Mouse (Mus musculus): ENCODE results near the gene Gm20388. TPM values are rescaled to one million over a fixed set of nuclear protein-coding genes. Genes with fewer than 3 reads are reported as not detected.

Gene Gm20388
- polyA plus RNA-seq, 1 experiment from 2014 or later = not detected

DNA sequence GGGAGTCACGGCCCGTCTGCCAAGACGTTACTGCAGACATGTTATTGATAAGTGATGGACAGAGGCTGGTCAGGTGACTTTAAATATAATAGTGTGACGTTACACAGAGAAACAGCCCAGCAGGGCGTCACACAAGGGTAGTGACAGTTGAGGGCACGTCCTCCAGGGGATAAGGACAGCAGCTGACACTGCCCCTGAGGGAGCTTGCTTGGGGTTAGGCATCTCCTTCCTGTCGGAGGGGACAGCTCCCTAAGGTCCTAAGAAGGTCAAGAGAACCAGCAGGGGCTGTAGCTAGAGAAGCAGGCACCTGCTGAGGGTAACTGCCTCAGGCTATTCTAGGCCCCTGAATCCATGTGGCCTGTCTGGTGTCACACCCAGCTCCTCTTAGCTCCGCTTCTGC is 660.9 kb downstream of the Gm20388 start:
- 0 out of 2 replicates have a peak overlapping the region, but pooled peaks have one; percentile 20 for H3K27ac ChIP-seq (replicated peaks)
- no peak overlapping the region for H3K9ac ChIP-seq (replicated peaks)
- peaks cover 88% of the 10 kb centered on the region for H3K36me3 ChIP-seq
- H3K9me3 ChIP-seq = no peaks in the 10 kb centered on the region
- peaks cover 13% of the 10 kb centered on the region for H3K4me1 ChIP-seq
- ATAC-seq (replicated peaks) = no peak
- H3K4me3 ChIP-seq = no peak overlapping the region
- 84% methylated on average over 8 of the region's 8 CpGs for WGBS
- H3K27me3 ChIP-seq = no peaks in the 10 kb centered on the region
- no peak overlapping the region for H3K4me2 ChIP-seq (replicated peaks)

DNA sequence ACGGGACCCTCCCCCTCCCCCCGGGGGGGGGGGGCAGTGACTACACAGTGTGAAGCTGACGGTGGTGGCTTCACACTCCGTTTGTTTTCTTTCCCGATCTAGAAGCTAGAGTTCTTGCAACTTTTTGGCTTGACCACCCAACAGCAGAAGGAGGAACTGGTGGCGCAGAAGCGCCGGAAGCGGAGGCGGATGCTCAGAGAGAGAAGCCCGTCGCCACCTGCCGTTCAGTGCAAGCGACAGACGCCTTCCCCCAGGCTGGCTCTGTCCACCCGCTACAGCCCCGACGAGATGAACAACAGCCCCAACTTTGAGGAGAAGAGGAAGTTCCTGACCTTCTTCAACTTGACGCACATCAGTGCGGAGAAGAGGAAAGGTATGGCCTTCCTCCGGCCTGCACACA is 661.9 kb downstream of the Gm20388 start:
- H3K27me3 ChIP-seq = no peaks in the 10 kb centered on the region
- H3K9ac ChIP-seq (replicated peaks) = no peak overlapping the region
- 70% methylated on average over 21 of the region's 21 CpGs for WGBS
- peaks cover 8% of the 10 kb centered on the region for H3K4me1 ChIP-seq
- H3K36me3 ChIP-seq = peaks cover 90% of the 10 kb centered on the region
- H3K27ac ChIP-seq (replicated peaks) = no peak overlapping the region
- H3K4me3 ChIP-seq = no peak overlapping the region
- no peaks in the 10 kb centered on the region for H3K9me3 ChIP-seq
- ATAC-seq (replicated peaks) = no peak
- H3K4me2 ChIP-seq (replicated peaks) = no peak overlapping the region

DNA sequence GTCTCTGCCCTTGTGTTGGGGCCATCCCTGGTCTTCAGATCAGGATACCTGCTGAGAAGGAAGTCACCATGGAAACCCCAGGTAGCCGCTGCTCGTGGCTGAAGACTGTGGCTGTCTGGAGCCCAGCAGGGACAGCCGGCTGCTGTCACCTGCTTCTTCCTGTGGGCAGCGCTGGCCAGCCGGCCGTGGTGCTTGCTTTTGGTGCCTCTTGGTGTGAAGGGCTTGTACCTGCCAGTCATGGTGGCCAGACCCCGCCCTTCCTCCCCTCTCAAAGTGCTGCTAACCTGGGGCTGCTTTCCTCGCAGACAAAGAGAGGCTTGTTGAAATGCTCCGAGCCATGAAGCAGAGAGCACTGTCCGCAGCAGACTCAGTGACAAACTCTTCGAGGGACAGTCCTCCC is 663.2 kb downstream of the Gm20388 start:
- Histone ChIP-seq H3K36me3 (peaks cover 90% of the 10 kb centered on the region), H3K9ac (replicated peaks) (no peak overlapping the region), H3K4me3 (no peak overlapping the region), H3K27me3 (no peaks in the 10 kb centered on the region), H3K4me1 (peaks cover 8% of the 10 kb centered on the region), H3K27ac (replicated peaks) (no peak overlapping the region), H3K4me2 (replicated peaks) (no peak overlapping the region), H3K9me3 (no peaks in the 10 kb centered on the region)
- WGBS = 60% methylated on average over 11 of the region's 11 CpGs
- no peak for ATAC-seq (replicated peaks)

DNA sequence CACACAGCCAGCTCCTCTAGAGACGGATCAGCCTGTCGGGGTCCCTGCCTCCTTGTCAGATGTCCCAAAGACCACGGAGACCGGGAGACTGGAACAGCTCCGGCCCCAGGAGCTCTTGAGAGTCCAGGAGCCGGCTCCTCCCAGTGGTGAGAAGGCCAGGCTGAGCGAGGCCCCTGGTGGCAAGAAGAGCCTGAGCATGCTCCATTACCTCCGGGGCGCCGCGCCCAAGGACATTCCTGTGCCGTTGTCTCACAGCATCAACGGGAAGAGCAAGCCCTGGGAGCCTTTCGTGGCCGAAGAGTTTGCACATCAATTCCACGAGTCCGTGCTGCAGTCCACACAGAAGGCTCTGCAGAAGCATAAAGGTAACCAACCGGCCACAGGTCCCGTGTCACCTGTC is 664.3 kb downstream of the Gm20388 start:
- Histone ChIP-seq H3K36me3 (peaks cover 87% of the 10 kb centered on the region), H3K27ac (replicated peaks) (no peak overlapping the region)
- WGBS = 80% methylated on average over 19 of the region's 19 CpGs

DNA sequence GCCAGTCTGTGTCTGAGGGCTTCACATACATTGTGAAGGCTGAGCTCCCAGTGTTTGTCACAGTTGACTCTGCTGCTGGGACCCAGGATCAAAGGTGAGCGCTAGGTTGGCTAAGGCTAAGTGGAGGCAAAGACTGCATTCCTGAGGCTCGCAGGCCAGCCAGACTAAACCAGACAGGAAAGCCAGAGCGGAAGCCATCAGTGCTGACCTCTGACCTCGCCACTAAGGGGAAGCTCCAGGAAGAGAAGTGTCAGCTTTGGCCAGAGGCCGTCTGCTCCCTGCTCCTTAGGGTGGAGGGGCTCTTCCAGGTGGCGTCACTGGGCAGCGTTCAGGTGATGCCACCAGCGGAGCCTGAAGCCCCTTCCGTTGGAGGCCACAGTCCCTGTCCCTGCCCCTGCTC is 665.2 kb downstream of the Gm20388 start:
- Histone ChIP-seq H3K4me1 (no peaks in the 10 kb centered on the region), H3K36me3 (peaks cover 96% of the 10 kb centered on the region), H3K27me3 (no peaks in the 10 kb centered on the region), H3K4me3 (no peak overlapping the region), H3K9ac (replicated peaks) (no peak overlapping the region), H3K27ac (replicated peaks) (no peak overlapping the region), H3K4me2 (replicated peaks) (no peak overlapping the region), H3K9me3 (no peaks in the 10 kb centered on the region)
- WGBS = 83% methylated on average over 9 of the region's 9 CpGs
- ATAC-seq (replicated peaks) = no peak

More for the DNA sequence above, 664.3 kb downstream of the Gm20388 start:
- H3K4me2 ChIP-seq (replicated peaks) = no peak overlapping the region
- peaks cover 8% of the 10 kb centered on the region for H3K4me1 ChIP-seq
- H3K9ac ChIP-seq (replicated peaks) = no peak overlapping the region
- ATAC-seq (replicated peaks) = no peak
- no peak overlapping the region for H3K4me3 ChIP-seq
- no peaks in the 10 kb centered on the region for H3K27me3 ChIP-seq
- no peaks in the 10 kb centered on the region for H3K9me3 ChIP-seq

DNA sequence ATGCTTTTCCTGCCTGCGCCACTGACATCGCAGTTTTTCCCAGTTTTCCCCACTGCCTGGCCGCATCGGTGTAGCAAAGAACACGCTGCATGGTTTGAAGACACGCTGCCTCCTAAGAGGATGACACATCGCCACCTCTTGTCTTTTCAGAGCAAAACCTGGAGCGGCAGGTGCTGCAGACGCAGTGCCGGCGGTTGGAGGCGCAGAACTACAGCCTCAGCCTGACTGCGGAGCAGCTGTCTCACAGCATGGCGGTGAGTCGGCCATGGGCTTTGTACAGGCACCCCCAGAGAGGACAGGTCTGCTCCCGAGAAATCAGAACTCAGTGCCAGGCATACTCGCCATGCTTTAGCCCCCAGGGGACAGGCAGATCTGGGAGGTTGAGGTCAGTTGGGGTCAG is 667.2 kb downstream of the Gm20388 start:
- Histone ChIP-seq H3K4me2 (replicated peaks) (no peak overlapping the region), H3K27me3 (no peaks in the 10 kb centered on the region), H3K4me3 (no peak overlapping the region), H3K27ac (replicated peaks) (peak overlapping the region; percentile 11; the same call in 1 of the 2 replicates), H3K9me3 (no peaks in the 10 kb centered on the region), H3K36me3 (peaks cover 83% of the 10 kb centered on the region), H3K4me1 (no peaks in the 10 kb centered on the region), H3K9ac (replicated peaks) (no peak overlapping the region)
- 88% methylated on average over 17 of the region's 17 CpGs for WGBS
- ATAC-seq (replicated peaks) = no peak

DNA sequence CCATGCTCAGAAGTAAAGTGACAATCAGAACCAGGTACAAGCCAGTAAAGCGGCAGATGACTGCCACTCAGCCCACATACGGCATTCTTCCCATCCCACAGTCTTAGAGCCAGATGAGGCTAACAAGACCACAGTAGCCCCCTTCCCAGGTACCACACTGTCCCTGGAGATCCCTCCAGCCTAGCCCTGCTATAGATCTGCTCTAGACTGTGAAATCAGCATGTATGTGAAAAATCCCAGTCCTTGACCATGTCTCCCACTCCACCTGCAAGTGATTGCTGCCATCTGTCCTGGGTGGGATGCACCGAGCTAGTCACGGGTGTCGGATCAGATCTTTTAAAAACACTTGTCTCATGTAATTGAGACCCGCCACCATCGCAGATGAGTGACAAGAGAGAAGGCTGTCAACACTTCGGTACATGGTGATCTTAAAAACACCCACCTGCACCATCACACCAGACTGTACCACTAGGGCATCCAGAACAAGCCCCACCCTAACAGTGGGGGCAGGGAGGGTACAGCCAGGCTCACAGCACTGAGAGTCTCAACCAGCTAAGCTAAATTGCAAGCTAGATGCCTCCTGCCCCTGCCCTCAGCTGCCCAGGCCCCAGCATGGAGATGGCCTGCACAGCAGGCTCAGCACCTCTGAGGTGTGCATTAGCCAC is 669.8 kb downstream of the Gm20388 start:
- no peak for ATAC-seq (replicated peaks)
- Histone ChIP-seq H3K9me3 (no peaks in the 10 kb centered on the region), H3K4me3 (no peak overlapping the region), H3K27me3 (no peaks in the 10 kb centered on the region), H3K9ac (replicated peaks) (no peak overlapping the region), H3K4me2 (replicated peaks) (no peak overlapping the region), H3K27ac (replicated peaks) (0 out of 2 replicates have a peak overlapping the region, but pooled peaks have one; percentile 10), H3K36me3 (peaks cover 57% of the 10 kb centered on the region), H3K4me1 (no peaks in the 10 kb centered on the region)
- 83% methylated on average over 8 of the region's 8 CpGs for WGBS

DNA sequence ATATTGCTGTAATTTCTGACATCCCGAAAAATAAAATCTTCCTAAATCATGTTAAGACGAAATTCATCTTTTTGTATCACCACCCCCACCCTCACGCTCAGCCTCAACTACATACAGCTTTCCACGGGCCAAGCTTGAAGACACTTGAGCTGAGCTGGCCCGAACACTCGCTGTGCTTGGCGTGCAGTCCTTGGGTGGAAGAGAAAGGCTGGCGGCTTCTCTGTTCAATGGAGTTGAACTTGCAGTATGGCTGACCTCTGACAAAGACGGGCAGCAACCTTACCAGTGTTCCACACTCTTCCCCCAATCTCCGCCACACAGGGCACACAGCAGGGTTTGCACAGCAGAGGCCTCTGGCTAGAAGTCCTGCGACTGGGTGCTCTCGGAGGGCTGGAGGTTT is 670.7 kb downstream of the Gm20388 start:
- Histone ChIP-seq H3K4me2 (replicated peaks) (no peak overlapping the region), H3K4me1 (no peaks in the 10 kb centered on the region), H3K4me3 (no peak overlapping the region), H3K27ac (replicated peaks) (peak overlapping the region; percentile 19; the same call in 1 of the 2 replicates), H3K27me3 (no peaks in the 10 kb centered on the region), H3K9me3 (no peaks in the 10 kb centered on the region), H3K9ac (replicated peaks) (no peak overlapping the region), H3K36me3 (peaks cover 48% of the 10 kb centered on the region)
- WGBS = 90% methylated on average over 12 of the region's 12 CpGs
- no peak for ATAC-seq (replicated peaks)

DNA sequence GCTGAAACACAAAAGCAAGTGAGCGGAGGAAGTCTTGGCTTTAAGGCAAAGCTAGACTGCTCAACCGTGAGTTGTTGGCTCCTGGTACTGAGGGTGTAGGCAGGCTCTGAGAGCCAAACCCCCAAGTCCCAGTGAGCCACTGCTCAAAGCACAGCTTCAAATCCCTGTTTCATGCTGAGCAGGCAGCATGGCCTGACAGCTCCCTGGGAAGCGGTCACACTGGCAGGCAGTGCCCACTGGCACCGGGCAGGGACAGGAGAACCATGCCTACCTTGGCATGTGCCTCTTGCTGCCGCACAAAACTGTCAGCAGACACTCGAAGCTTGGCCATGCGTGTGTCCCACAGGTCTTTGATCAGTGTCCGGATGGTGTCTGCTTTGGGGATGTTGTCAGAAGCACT is 671.2 kb downstream of the Gm20388 start:
- Histone ChIP-seq H3K4me2 (replicated peaks) (no peak overlapping the region), H3K36me3 (peaks cover 43% of the 10 kb centered on the region), H3K27me3 (no peaks in the 10 kb centered on the region), H3K9ac (replicated peaks) (no peak overlapping the region), H3K4me1 (no peaks in the 10 kb centered on the region), H3K27ac (replicated peaks) (0 out of 2 replicates have a peak overlapping the region, but pooled peaks have one; percentile 19), H3K9me3 (no peaks in the 10 kb centered on the region), H3K4me3 (no peak overlapping the region)
- no peak for ATAC-seq (replicated peaks)
- WGBS = 88% methylated on average over 8 of the region's 8 CpGs

DNA sequence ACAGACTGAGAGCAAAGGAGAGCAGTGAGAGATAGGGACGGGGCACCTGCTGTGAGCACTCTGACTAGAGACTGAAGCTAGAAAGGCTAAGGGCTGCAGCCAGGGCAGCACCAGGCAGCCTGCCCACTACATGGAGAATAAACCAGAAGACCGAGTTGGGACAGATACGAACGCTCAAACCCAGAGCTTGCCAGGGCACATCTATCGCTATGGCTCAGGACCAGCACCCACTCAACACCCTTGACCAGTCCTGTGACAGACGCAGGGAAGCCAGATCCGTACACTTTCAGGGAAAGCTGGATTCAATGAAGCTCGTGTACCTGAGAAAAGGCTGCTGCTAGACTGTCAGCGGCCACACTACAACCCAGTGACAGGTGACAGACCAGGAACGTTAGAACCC is 674.9 kb downstream of the Gm20388 start:
- Histone ChIP-seq H3K9me3 (no peaks in the 10 kb centered on the region), H3K9ac (replicated peaks) (no peak overlapping the region), H3K36me3 (peaks cover 9% of the 10 kb centered on the region), H3K4me2 (replicated peaks) (no peak overlapping the region), H3K4me1 (peaks cover 19% of the 10 kb centered on the region), H3K27me3 (no peaks in the 10 kb centered on the region), H3K27ac (replicated peaks) (no peak overlapping the region), H3K4me3 (no peak overlapping the region)
- 93% methylated on average over 10 of the region's 10 CpGs for WGBS
- no peak for ATAC-seq (replicated peaks)

DNA sequence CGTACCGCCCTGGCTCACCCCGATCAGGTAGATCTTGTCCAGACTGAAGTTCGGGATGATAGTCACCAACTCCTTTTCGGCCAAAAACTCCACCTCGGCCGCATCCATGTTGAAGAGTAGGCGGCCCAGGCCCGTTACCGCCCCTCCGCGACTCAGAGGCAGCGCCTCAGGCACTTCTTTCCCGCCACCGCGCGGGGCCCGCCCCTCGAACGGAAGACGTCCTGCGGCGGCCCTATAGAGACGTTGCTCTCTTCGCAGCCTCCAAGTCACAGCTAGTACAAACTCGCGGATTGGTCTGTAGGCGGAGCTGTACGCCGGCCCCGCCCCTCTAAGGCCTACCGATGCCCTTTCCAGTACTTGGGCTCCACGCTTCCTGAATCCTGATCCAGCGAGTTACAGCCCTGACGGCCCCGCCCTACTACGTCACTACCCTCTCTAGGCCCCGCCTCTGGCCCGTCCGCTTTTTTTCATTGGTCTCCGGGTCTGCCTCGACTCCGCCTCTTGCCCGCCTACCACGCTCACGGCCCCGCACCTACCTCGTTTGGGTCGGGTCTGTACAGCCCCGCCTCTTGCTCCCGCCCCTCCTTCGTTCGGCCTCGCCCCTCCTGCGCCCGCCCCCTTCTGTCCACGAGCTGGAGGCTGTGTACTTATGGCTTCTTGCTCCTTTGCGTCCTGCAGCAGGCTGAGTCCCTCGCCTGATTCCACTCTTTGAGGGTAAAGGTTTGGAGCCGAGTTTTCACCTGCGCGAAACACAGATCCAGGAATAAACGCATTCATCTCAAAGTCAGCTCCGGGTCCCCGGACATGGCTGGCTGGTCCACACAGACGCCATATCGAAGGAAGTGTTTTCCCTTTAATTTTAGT is 678.5 kb downstream of the Gm20388 start, which contains the start of gene Gins2:
Gins2 (minus strand) TSS at position 397 of the 864 bp plus-strand sequence.
- ATAC-seq (replicated peaks) = peak; percentile 98

DNA sequence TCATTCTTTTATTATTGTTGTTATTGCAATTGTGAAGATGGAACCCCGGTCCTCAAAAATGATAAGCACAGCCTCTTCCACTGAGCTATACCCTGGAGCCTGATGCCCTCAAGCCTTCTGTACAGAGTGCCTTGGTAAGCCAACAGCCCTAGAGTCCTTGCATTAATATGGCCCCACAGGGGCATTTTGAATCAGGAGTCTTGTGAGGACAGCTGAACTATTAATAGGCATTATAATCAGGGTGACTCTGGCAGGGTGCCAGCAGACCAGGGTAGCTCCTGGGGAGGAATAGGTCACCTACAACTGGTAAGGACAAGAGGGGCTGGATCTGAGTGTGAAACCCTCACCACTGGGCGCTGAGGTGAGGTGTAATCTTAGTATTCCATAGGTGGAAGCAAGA is 679.3 kb downstream of the Gm20388 start:
- Histone ChIP-seq H3K36me3 (no peaks in the 10 kb centered on the region), H3K27me3 (no peaks in the 10 kb centered on the region), H3K9ac (replicated peaks) (no peak overlapping the region; the same call in 1 of the 2 replicates), H3K27ac (replicated peaks) (peak overlapping the region; percentile 41; the same call in 1 of the 2 replicates), H3K4me2 (replicated peaks) (peak overlapping the region; percentile 94), H3K4me3 (peak overlapping the region; percentile 53), H3K9me3 (no peaks in the 10 kb centered on the region), H3K4me1 (peaks cover 40% of the 10 kb centered on the region)
- 56% methylated on average over 2 of the region's 2 CpGs for WGBS
- no peak for ATAC-seq (replicated peaks)

More for the DNA sequence above, 678.5 kb downstream of the Gm20388 start, which contains the start of gene Gins2:
- Histone ChIP-seq H3K4me2 (replicated peaks) (peak within 1 kb of the TSS; percentile 94), H3K36me3 (no peaks in the 10 kb centered on the region), H3K9ac (replicated peaks) (peak within 1 kb of the TSS; percentile 51), H3K4me3 (peak within 1 kb of the TSS; percentile 53), H3K27ac (replicated peaks) (peak within 1 kb of the TSS; percentile 41), H3K27me3 (no peaks in the 10 kb centered on the region), H3K9me3 (no peaks in the 10 kb centered on the region), H3K4me1 (peaks cover 40% of the 10 kb centered on the region)
- under 1% methylated on average over 67 of the region's 67 CpGs for WGBS

All from forebrain, embryonic 15.5 days (tissue).